Mouse (Mus musculus): ENCODE results near the gene Hmgb4.

- TF ChIP-seq CTCF (IDR thresholded peaks at IDR 0.05; ENCODE audit: insufficient read depth, low read depth, low read length): no peak
- no peak for TF ChIP-seq POLR2A (IDR thresholded peaks at IDR 0.05; ENCODE audit: insufficient read depth, low read depth, low read length)
Measured at GRCm38 (mm10) chr4:128241075-128241853, 19.5 kb downstream of the Hmgb4 start.

Measured in olfactory bulb, adult 2 months (tissue).